Mouse (Mus musculus) forebrain, postnatal 0 days (tissue): Measurements from ENCODE around the gene Tmem178b. TPM values are rescaled to one million over a fixed set of nuclear protein-coding genes. Genes with fewer than 3 reads are reported as not detected.

Experiments used
- ATAC-seq: fragments of 200-750 bp; cut with Nextera tagmentation; 2 replicates; pipeline ENCODE4 v1.8.0; 2017; ENCODE audit warnings: mild to moderate bottlenecking, moderate library complexity
- DNase-seq: peaks from one replicate; pipeline ENCODE4 v3.0.0-alpha.2; 2015
- H3K27ac ChIP-seq: fragments of 300-500 bp; sonication (generic); 2 replicates; pipeline ENCODE4 v1.5.1; 2014; ENCODE audit warnings: low read depth, mild to moderate bottlenecking, antibody characterized with exemption, low read length, moderate library complexity, mixed read lengths
- H3K27me3 ChIP-seq: fragments of 300-500 bp; sonication (generic); 2 replicates; pipeline ENCODE4 v1.6.1; 2014; ENCODE audit warnings: mild to moderate bottlenecking, low read length, mixed read lengths; ENCODE audit not compliant: insufficient read depth
- H3K36me3 ChIP-seq: fragments of 300-500 bp; sonication (generic); 2 replicates; pipeline ENCODE4 v1.6.1; 2014; ENCODE audit warnings: mild to moderate bottlenecking, moderate library complexity; ENCODE audit not compliant: insufficient read depth
- H3K4me1 ChIP-seq: fragments of 300-500 bp; sonication (generic); 2 replicates; pipeline ENCODE4 v1.6.1; 2014; ENCODE audit warnings: antibody characterized with exemption; ENCODE audit not compliant: insufficient read depth
- H3K4me2 ChIP-seq: fragments of 300-500 bp; sonication (generic); 2 replicates; pipeline ENCODE4 v1.6.1; 2014; ENCODE audit warnings: low read depth, mild to moderate bottlenecking, moderate library complexity
- H3K4me3 ChIP-seq: fragments of 300-500 bp; sonication (generic); 2 replicates; pipeline ENCODE4 v1.5.1; 2014; ENCODE audit warnings: low read depth, low read length, mixed read lengths
- H3K9ac ChIP-seq: fragments of 300-500 bp; sonication (generic); 2 replicates; pipeline ENCODE4 v1.6.1; 2014; ENCODE audit warnings: mild to moderate bottlenecking
- H3K9me3 ChIP-seq: fragments of 300-500 bp; sonication (generic); 2 replicates; pipeline ENCODE4 v1.6.1; 2016; ENCODE audit warnings: low read length
- CTCF ChIP-seq: sonication (generic); IDR thresholded peaks from 2 replicates; pipeline ENCODE4 v1.5.1; 2016; ENCODE audit warnings: antibody characterized with exemption, control low read depth, low read depth
- WGBS: fragments of 180-500 bp; shearing (Covaris S2); extraction: QIAGEN DNeasy Blood & Tissue Kit; methylation state at CpG from one replicate; pipeline ENCODE4 v1.1.7; 2014; 5-methylcytosine and 5-hydroxymethylcytosine counted together
- polyA plus RNA-seq: library from polyadenylated mRNA; unstranded; fragments of >200 nt; fragmentation: Nextera tagmentation; extraction: Ambion mirVana; gene quantifications from 2 replicates; pipeline ENCODE4 v1.2.1, GENCODE M21; 2015
- total RNA-seq: library from RNA; depleted of rRNA; stranded (reverse); fragments of >200 nt; gene quantifications from 2 replicates; pipeline ENCODE4 v1.2.3, GENCODE M21; 2014

Gene Tmem178b
- total and polyA plus RNA-seq, 2 experiments from 2014 or later = 25.1 to 133 TPM

- H3K4me2 ChIP-seq = no peak overlapping the region
- no peaks in the 10 kb centered on the region for H3K4me1 ChIP-seq
- no peak overlapping the region for H3K9ac ChIP-seq
- H3K27ac ChIP-seq = no peak overlapping the region
- H3K27me3 ChIP-seq = no peaks in the 10 kb centered on the region
- ATAC-seq (no peak), DNase-seq (no peak)
- no peaks in the 10 kb centered on the region for H3K36me3 ChIP-seq
- TF ChIP-seq CTCF = no peak
- no peak overlapping the region for H3K4me3 ChIP-seq
- WGBS = 16% methylated on average over 1 of the region's 1 CpGs
- no peaks in the 10 kb centered on the region for H3K9me3 ChIP-seq
Measured at GRCm38 (mm10) chr6:40076089-40076488, 203.0 kb downstream of the Tmem178b start.

GRCm38 (mm10) chr6:40076670-40077313 is 203.7 kb downstream of the Tmem178b start:
- ATAC-seq (no peak), DNase-seq (no peak)
- H3K9ac ChIP-seq = no peak overlapping the region
- TF ChIP-seq CTCF = no peak
- H3K36me3 ChIP-seq = no peaks in the 10 kb centered on the region
- no peaks in the 10 kb centered on the region for H3K9me3 ChIP-seq
- WGBS = 83% methylated on average over 5 of the region's 5 CpGs
- no peaks in the 10 kb centered on the region for H3K4me1 ChIP-seq
- no peaks in the 10 kb centered on the region for H3K27me3 ChIP-seq
- H3K4me3 ChIP-seq = no peak overlapping the region
- H3K27ac ChIP-seq = no peak overlapping the region
- no peak overlapping the region for H3K4me2 ChIP-seq

- ATAC-seq (no peak), DNase-seq (no peak)
- H3K4me1 ChIP-seq = no peaks in the 10 kb centered on the region
- H3K36me3 ChIP-seq = no peaks in the 10 kb centered on the region
- TF ChIP-seq CTCF = no peak
- WGBS = 85% methylated on average over 3 of the region's 3 CpGs
- H3K4me2 ChIP-seq = no peak overlapping the region
- no peaks in the 10 kb centered on the region for H3K27me3 ChIP-seq
- H3K4me3 ChIP-seq = no peak overlapping the region
- no peak overlapping the region for H3K27ac ChIP-seq
- H3K9me3 ChIP-seq = no peaks in the 10 kb centered on the region
- H3K9ac ChIP-seq = no peak overlapping the region
Measured at GRCm38 (mm10) chr6:40078353-40078752, 205.3 kb downstream of the Tmem178b start.

GRCm38 (mm10) chr6:40083726-40084125 is 210.7 kb downstream of the Tmem178b start:
- Histone ChIP-seq H3K4me1 (no peaks in the 10 kb centered on the region), H3K4me2 (no peak overlapping the region), H3K27me3 (no peaks in the 10 kb centered on the region), H3K36me3 (no peaks in the 10 kb centered on the region), H3K27ac (no peak overlapping the region), H3K4me3 (no peak overlapping the region), H3K9me3 (no peaks in the 10 kb centered on the region), H3K9ac (no peak overlapping the region)
- WGBS = 95% methylated on average over 3 of the region's 3 CpGs
- DNase-seq (no peak), ATAC-seq (no peak)
- no peak for TF ChIP-seq CTCF

GRCm38 (mm10) chr6:40091250-40091651 is 218.2 kb downstream of the Tmem178b start:
- H3K27me3 ChIP-seq = no peaks in the 10 kb centered on the region
- 9% methylated on average over 5 of the region's 5 CpGs for WGBS
- no peak for DNase-seq
- H3K27ac ChIP-seq = no peak overlapping the region
- H3K36me3 ChIP-seq = no peaks in the 10 kb centered on the region
- H3K9me3 ChIP-seq = no peaks in the 10 kb centered on the region
- peaks cover 12% of the 10 kb centered on the region for H3K4me1 ChIP-seq
- TF ChIP-seq CTCF = no peak
- H3K9ac ChIP-seq = no peak overlapping the region
- peak; percentile 66; the same call in 1 of the 2 replicates for ATAC-seq
- H3K4me2 ChIP-seq = no peak overlapping the region
- H3K4me3 ChIP-seq = no peak overlapping the region

GRCm38 (mm10) chr6:40098498-40098897 is 225.4 kb downstream of the Tmem178b start:
- 60% methylated on average over 2 of the region's 2 CpGs for WGBS
- Histone ChIP-seq H3K36me3 (no peaks in the 10 kb centered on the region), H3K9me3 (no peaks in the 10 kb centered on the region), H3K4me3 (no peak overlapping the region), H3K4me2 (no peak overlapping the region), H3K4me1 (peaks cover 10% of the 10 kb centered on the region), H3K9ac (no peak overlapping the region), H3K27ac (no peak overlapping the region), H3K27me3 (no peaks in the 10 kb centered on the region)
- TF ChIP-seq CTCF = no peak
- no peak for DNase-seq
- no peak for ATAC-seq

- H3K27me3 ChIP-seq = no peaks in the 10 kb centered on the region
- WGBS = 91% methylated on average over 4 of the region's 4 CpGs
- H3K9me3 ChIP-seq = no peaks in the 10 kb centered on the region
- no peak overlapping the region for H3K4me2 ChIP-seq
- H3K36me3 ChIP-seq = no peaks in the 10 kb centered on the region
- DNase-seq (no peak), ATAC-seq (no peak)
- H3K4me1 ChIP-seq = peaks cover 12% of the 10 kb centered on the region
- TF ChIP-seq CTCF = no peak
- no peak overlapping the region; the same call in 1 of the 2 replicates for H3K27ac ChIP-seq
- H3K9ac ChIP-seq = no peak overlapping the region
- H3K4me3 ChIP-seq = no peak overlapping the region
Measured at GRCm38 (mm10) chr6:40101785-40102184, 228.7 kb downstream of the Tmem178b start.
